Mouse (Mus musculus) heart, embryonic 14.5 days (tissue): Measurements from ENCODE around the gene Fgfr2. TPM values are rescaled to one million over a fixed set of nuclear protein-coding genes. Genes with fewer than 3 reads are reported as not detected.

Experiments used
- ATAC-seq: fragments of 200-750 bp; cut with Nextera tagmentation; 2 replicates; pipeline ENCODE4 v1.8.0; 2017; ENCODE audit warnings: low read depth, moderate TSS enrichment; ENCODE audit not compliant: insufficient number of reproducible peaks, insufficient read depth, low FRiP score
- H3K27ac ChIP-seq, 2 experiments: fragments of 200-500 bp in 1 of 2; fragments of 300-500 bp in 1 of 2; sonication (generic) in 1 of 2; replicated peaks in 1 of 2; 2 replicates each; pipeline ENCODE4 v1.5.1; 2012 to 2014; ENCODE audit warnings: low read depth in 2 of 2, low read length in 2 of 2, control low read depth in 1 of 2, mild to moderate bottlenecking in 1 of 2, mixed read lengths in 1 of 2; ENCODE audit not compliant: control insufficient read depth in 1 of 2, insufficient read depth in 1 of 2
- H3K27me3 ChIP-seq: fragments of 300-500 bp; sonication (generic); 2 replicates; pipeline ENCODE4 v1.6.1; 2014; ENCODE audit warnings: mild to moderate bottlenecking, low read length, control low read depth; ENCODE audit not compliant: control insufficient read depth, insufficient read depth
- H3K36me3 ChIP-seq: fragments of 300-500 bp; sonication (generic); 2 replicates; pipeline ENCODE4 v1.6.1; 2014; ENCODE audit warnings: mild to moderate bottlenecking, control low read depth, low read length, mixed read lengths; ENCODE audit not compliant: control insufficient read depth, insufficient read depth
- H3K4me1 ChIP-seq, 2 experiments: fragments of 200-500 bp in 1 of 2; fragments of 300-500 bp in 1 of 2; sonication (generic) in 1 of 2; 2 replicates each; pipeline ENCODE4 v1.6.1; 2012 to 2014; ENCODE audit warnings: low read length in 2 of 2, control low read depth in 1 of 2, mixed read lengths in 1 of 2; ENCODE audit not compliant: control insufficient read depth in 2 of 2, insufficient read depth in 2 of 2
- H3K4me2 ChIP-seq: fragments of 300-500 bp; sonication (generic); 2 replicates; pipeline ENCODE4 v1.6.1; 2014; ENCODE audit warnings: mild to moderate bottlenecking, low read length
- H3K4me3 ChIP-seq, 2 experiments: fragments of 200-500 bp in 1 of 2; fragments of 300-500 bp in 1 of 2; sonication (generic) in 1 of 2; 2 replicates each; pipeline ENCODE4 v1.5.1; 2012 to 2014; ENCODE audit warnings: low read length in 2 of 2, mild to moderate bottlenecking in 2 of 2, control low read depth in 1 of 2, low read depth in 1 of 2, moderate library complexity in 1 of 2; ENCODE audit not compliant: control insufficient read depth in 1 of 2, insufficient read depth in 1 of 2
- H3K9ac ChIP-seq: fragments of 300-500 bp; sonication (generic); 2 replicates; pipeline ENCODE4 v1.6.1; 2014; ENCODE audit warnings: mild to moderate bottlenecking, low read length
- H3K9me3 ChIP-seq: fragments of 300-500 bp; sonication (generic); 2 replicates; pipeline ENCODE4 v1.6.1; 2016; ENCODE audit warnings: low read length, control low read depth; ENCODE audit not compliant: control insufficient read depth
- WGBS: fragments of 180-500 bp; shearing (Covaris S2); extraction: QIAGEN DNeasy Blood & Tissue Kit; methylation state at CpG from one replicate; pipeline ENCODE4 v1.1.7; 2014; 5-methylcytosine and 5-hydroxymethylcytosine counted together
- polyA plus RNA-seq: library from polyadenylated mRNA; unstranded; fragments of >200 nt; fragmentation: Nextera tagmentation; extraction: Ambion mirVana; gene quantifications from 2 replicates; pipeline ENCODE4 v1.2.1, GENCODE M21; 2014

Fgfr2 gene
- polyA plus RNA-seq, 1 experiment from 2014 or later: 22.4 TPM

DNA sequence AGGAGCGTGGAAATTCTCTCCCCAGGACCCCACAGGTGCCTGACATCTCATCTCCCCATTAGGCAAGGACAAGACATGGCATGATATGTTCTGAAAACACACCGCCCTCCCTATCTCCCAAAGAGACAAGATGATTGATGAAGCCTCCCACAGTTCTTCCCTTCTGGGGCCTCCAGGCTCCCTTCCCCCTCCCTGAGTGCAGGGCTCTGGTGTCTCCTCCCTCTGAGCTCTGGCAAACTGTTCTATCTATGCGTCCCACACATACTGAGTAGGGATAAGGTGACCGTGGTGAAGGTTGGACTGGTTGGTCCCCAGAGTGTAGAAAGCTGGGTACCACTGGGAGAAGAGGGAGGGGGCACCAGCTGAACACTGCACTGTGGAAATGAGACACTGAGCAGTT, 1024.7 kb downstream of the Fgfr2 start:
- Histone ChIP-seq H3K27ac (no peak overlapping the region), H3K4me1 (no peaks in the 10 kb centered on the region), H3K9ac (no peak overlapping the region), H3K4me2 (no peak overlapping the region), H3K9me3 (no peaks in the 10 kb centered on the region), H3K27me3 (no peaks in the 10 kb centered on the region), H3K36me3 (no peaks in the 10 kb centered on the region), H3K4me3 (no peak overlapping the region)
- no peak for ATAC-seq
- 24% methylated on average over 4 of the region's 4 CpGs for WGBS

- no peak overlapping the region for H3K9ac ChIP-seq
- no peaks in the 10 kb centered on the region for H3K9me3 ChIP-seq
- 55% methylated on average over 7 of the region's 7 CpGs for WGBS
- H3K4me2 ChIP-seq: no peak overlapping the region
- H3K4me3 ChIP-seq: no peak overlapping the region
- no peaks in the 10 kb centered on the region for H3K36me3 ChIP-seq
- no peak for ATAC-seq
- H3K4me1 ChIP-seq: no peaks in the 10 kb centered on the region
- H3K27me3 ChIP-seq: no peaks in the 10 kb centered on the region
- H3K27ac ChIP-seq: no peak overlapping the region
Observed at GRCm38 (mm10) chr7:132094666-132095065, 1028.5 kb downstream of the Fgfr2 start.

DNA sequence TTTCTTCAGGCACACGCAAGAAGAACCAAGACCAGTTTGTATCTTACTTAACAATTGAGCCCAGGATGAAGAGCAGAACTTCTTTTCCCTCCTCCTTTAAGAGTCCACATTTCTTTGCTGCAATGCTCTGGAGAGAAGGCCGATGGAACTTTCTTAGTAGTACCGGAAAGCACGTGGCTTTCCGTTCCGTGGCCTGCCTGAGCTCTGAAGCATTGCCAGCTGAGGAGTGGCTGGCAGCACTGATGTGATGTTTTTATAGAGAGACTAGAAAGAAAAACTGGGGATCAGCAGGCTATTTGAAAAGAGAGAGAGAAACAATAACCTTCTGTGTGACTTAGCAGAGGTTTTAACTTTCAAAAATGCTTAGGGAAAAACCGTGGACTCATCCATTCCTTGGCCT, 1031.6 kb downstream of the Fgfr2 start:
- no peaks in the 10 kb centered on the region for H3K9me3 ChIP-seq
- H3K27me3 ChIP-seq: no peaks in the 10 kb centered on the region
- no peak overlapping the region for H3K4me2 ChIP-seq
- H3K36me3 ChIP-seq: no peaks in the 10 kb centered on the region
- no peak overlapping the region for H3K9ac ChIP-seq
- no peak overlapping the region for H3K4me3 ChIP-seq
- H3K27ac ChIP-seq: no peak overlapping the region
- H3K4me1 ChIP-seq: no peaks in the 10 kb centered on the region
- no peak for ATAC-seq
- WGBS: 82% methylated on average over 7 of the region's 7 CpGs

GRCm38 (mm10) chr7:132088606-132089005, 1034.5 kb downstream of the Fgfr2 start:
- Histone ChIP-seq H3K9ac (no peak overlapping the region), H3K4me1 (no peaks in the 10 kb centered on the region), H3K9me3 (no peaks in the 10 kb centered on the region), H3K27ac (no peak overlapping the region), H3K36me3 (no peaks in the 10 kb centered on the region), H3K27me3 (no peaks in the 10 kb centered on the region), H3K4me2 (no peak overlapping the region), H3K4me3 (no peak overlapping the region)
- no peak for ATAC-seq
- WGBS: 61% methylated on average over 6 of the region's 6 CpGs

- H3K4me1 ChIP-seq: no peaks in the 10 kb centered on the region
- H3K9me3 ChIP-seq: no peaks in the 10 kb centered on the region
- H3K9ac ChIP-seq: no peak overlapping the region
- H3K4me3 ChIP-seq: no peak overlapping the region
- 72% methylated on average over 4 of the region's 4 CpGs for WGBS
- no peak overlapping the region for H3K27ac ChIP-seq
- H3K36me3 ChIP-seq: no peaks in the 10 kb centered on the region
- H3K4me2 ChIP-seq: no peak overlapping the region
- ATAC-seq: no peak
- no peaks in the 10 kb centered on the region for H3K27me3 ChIP-seq
Observed at GRCm38 (mm10) chr7:132088181-132088580, 1035.0 kb downstream of the Fgfr2 start.

- Histone ChIP-seq H3K4me3 (no peak overlapping the region), H3K9ac (no peak overlapping the region), H3K27me3 (no peaks in the 10 kb centered on the region), H3K4me2 (no peak overlapping the region), H3K4me1 (no peaks in the 10 kb centered on the region), H3K9me3 (no peaks in the 10 kb centered on the region), H3K36me3 (no peaks in the 10 kb centered on the region), H3K27ac (no peak overlapping the region)
- 53% methylated on average over 1 of the region's 1 CpGs for WGBS
- no peak for ATAC-seq
Observed at GRCm38 (mm10) chr7:132075825-132076224, 1047.3 kb downstream of the Fgfr2 start.

DNA sequence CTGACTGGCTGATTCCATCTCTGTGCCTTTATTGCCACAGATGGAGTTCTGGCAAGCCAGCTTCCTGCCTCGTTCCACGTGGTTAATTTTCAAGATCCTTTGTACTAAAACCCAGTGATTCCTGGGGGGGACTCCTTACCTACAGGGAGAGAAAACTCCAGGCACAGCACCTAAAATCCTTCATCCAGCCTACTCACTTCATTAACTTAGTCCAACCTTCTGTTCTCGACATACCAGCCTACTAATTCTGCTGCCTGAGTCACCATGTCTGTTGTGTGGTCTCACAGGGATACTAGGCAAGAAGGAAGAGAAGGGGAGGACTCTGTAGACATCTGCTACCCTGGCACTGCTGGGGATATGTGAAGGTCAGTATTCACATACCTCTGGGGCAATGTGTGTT, 1048.6 kb downstream of the Fgfr2 start:
- Histone ChIP-seq H3K36me3 (no peaks in the 10 kb centered on the region), H3K4me1 (no peaks in the 10 kb centered on the region), H3K4me2 (no peak overlapping the region)

DNA sequence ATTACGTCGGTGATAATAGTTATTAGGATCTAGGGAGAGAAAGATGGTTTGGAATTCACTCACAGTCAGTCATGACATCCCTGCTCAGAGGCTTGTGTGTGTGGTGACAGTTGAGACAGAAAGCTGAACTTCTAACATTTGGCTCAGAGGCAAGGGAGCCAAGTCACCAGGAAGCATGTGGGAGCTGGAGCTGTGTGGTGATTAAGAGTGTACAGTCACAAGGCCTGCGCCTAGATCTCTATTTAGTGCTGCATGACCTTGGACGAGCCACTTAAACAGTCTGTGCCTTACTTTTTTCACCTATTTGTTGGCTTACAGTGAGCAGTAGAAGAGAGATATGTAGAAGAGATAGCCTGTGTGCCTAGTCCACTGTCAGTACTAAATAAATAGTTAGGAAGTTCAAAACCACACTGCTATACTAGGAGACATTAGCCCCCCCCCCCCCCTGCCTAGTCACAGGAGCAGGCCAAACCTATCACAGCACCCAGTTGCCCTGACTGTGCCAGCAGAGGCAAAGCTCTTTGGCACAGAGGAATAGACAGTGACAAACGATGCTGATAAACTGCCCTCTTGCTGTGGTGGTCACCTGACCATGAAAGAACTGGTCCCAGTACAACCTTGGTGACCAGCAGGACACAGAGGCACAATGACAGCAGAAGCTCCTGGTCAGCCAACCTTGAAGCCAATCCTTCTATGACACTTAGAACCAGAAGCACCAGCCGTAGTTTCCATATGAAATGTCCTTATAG, 1052.1 kb downstream of the Fgfr2 start:
- Histone ChIP-seq H3K4me3 (no peak overlapping the region), H3K4me1 (no peaks in the 10 kb centered on the region), H3K9me3 (no peaks in the 10 kb centered on the region), H3K9ac (no peak overlapping the region), H3K27me3 (no peaks in the 10 kb centered on the region), H3K27ac (no peak overlapping the region), H3K36me3 (no peaks in the 10 kb centered on the region), H3K4me2 (no peak overlapping the region)
- no peak for ATAC-seq
- 77% methylated on average over 6 of the region's 6 CpGs for WGBS

More for the DNA sequence above, 1048.6 kb downstream of the Fgfr2 start:
- H3K27ac ChIP-seq: no peak overlapping the region
- no peaks in the 10 kb centered on the region for H3K27me3 ChIP-seq
- WGBS: 69% methylated on average over 3 of the region's 3 CpGs
- no peaks in the 10 kb centered on the region for H3K9me3 ChIP-seq
- H3K9ac ChIP-seq: no peak overlapping the region
- ATAC-seq: no peak
- H3K4me3 ChIP-seq: no peak overlapping the region
